Mouse (Mus musculus) liver, embryonic 11.5 days (tissue): ENCODE results near the gene Syt13. TPM values are rescaled to one million over a fixed set of nuclear protein-coding genes. Genes with fewer than 3 reads are reported as not detected.

Experiments
- ATAC-seq: fragments of 200-750 bp; cut with Nextera tagmentation; replicated peaks from 2 replicates; pipeline ENCODE4 v1.8.0; 2017; ENCODE audit warnings: moderate number of reproducible peaks, mild to moderate bottlenecking, moderate TSS enrichment, moderate library complexity; ENCODE audit not compliant: low FRiP score
- DNase-seq: peaks from one replicate; pipeline ENCODE4 v3.0.0-alpha.2; 2017; ENCODE audit warnings: low spot score
- H3K27ac ChIP-seq: fragments of 300-500 bp; sonication (generic); 2 replicates; pipeline ENCODE4 v1.5.1; 2014; ENCODE audit warnings: mild to moderate bottlenecking, low read depth, low read length, control low read depth
- H3K27me3 ChIP-seq: fragments of 300-500 bp; sonication (generic); replicated peaks from 2 replicates; pipeline ENCODE4 v1.6.1; 2014; ENCODE audit warnings: low read length, mixed read lengths; ENCODE audit not compliant: control insufficient read depth, insufficient read depth
- H3K36me3 ChIP-seq: fragments of 300-500 bp; sonication (generic); 2 replicates; pipeline ENCODE4 v1.6.1; 2014; ENCODE audit warnings: mild to moderate bottlenecking, low read length, moderate library complexity, mixed read lengths; ENCODE audit not compliant: control insufficient read depth, insufficient read depth
- H3K4me1 ChIP-seq: fragments of 300-500 bp; sonication (generic); replicated peaks from 2 replicates; pipeline ENCODE4 v1.6.1; 2014; ENCODE audit warnings: low read length, mixed read lengths; ENCODE audit not compliant: control insufficient read depth, insufficient read depth
- H3K4me2 ChIP-seq: fragments of 300-500 bp; sonication (generic); 2 replicates; pipeline ENCODE4 v1.6.1; 2014; ENCODE audit warnings: mild to moderate bottlenecking, control low read depth, moderate library complexity
- H3K4me3 ChIP-seq: fragments of 300-500 bp; sonication (generic); 2 replicates; pipeline ENCODE4 v1.5.1; 2014; ENCODE audit warnings: low read depth, low read length, control low read depth
- H3K9ac ChIP-seq: fragments of 300-500 bp; sonication (generic); 2 replicates; pipeline ENCODE4 v1.6.1; 2014; ENCODE audit warnings: low read depth, low read length, control low read depth
- H3K9me3 ChIP-seq: fragments of 300-500 bp; sonication (generic); 2 replicates; pipeline ENCODE4 v1.6.1; 2016; ENCODE audit warnings: low read length, inconsistent platforms, mixed read lengths; ENCODE audit not compliant: control insufficient read depth
- WGBS: fragments of 180-500 bp; shearing (Covaris S2); extraction: QIAGEN DNeasy Blood & Tissue Kit; methylation state at CpG from one replicate; pipeline ENCODE4 v1.1.7; 2014; 5-methylcytosine and 5-hydroxymethylcytosine counted together
- polyA plus RNA-seq: library from polyadenylated mRNA; unstranded; fragments of >200 nt; fragmentation: Nextera tagmentation; extraction: Ambion mirVana; gene quantifications from 2 replicates; pipeline ENCODE4 v1.2.1, GENCODE M21; 2014

Syt13 gene
- polyA plus RNA-seq, 1 experiment from 2014 or later = 0.71 TPM

- H3K36me3 ChIP-seq = peaks cover 29% of the 10 kb centered on the region
Observed at GRCm38 (mm10) chr2:92975031-92975790, 60.3 kb downstream of the Syt13 start.

GRCm38 (mm10) chr2:92980165-92980564 is 65.3 kb downstream of the Syt13 start:
- no peak overlapping the region for H3K27ac ChIP-seq
- WGBS = 74% methylated on average over 10 of the region's 10 CpGs
- ATAC-seq (no peak), DNase-seq (no peak)
- no peak overlapping the region for H3K9ac ChIP-seq
- peaks cover 36% of the 10 kb centered on the region for H3K4me1 ChIP-seq
- H3K27me3 ChIP-seq = no peaks in the 10 kb centered on the region
- peaks cover 2% of the 10 kb centered on the region; the same call in 1 of the 2 replicates for H3K36me3 ChIP-seq
- H3K4me2 ChIP-seq = peak overlapping the region; percentile 36
- H3K4me3 ChIP-seq = no peak overlapping the region
- H3K9me3 ChIP-seq = no peaks in the 10 kb centered on the region

More at GRCm38 (mm10) chr2:92975031-92975790, 60.3 kb downstream of the Syt13 start:
- 86% methylated on average over 14 of the region's 14 CpGs for WGBS
- no peak for DNase-seq
- peaks cover 6% of the 10 kb centered on the region; the same call in 1 of the 2 replicates for H3K4me1 ChIP-seq
- no peak overlapping the region for H3K9ac ChIP-seq
- ATAC-seq = no peak
- no peaks in the 10 kb centered on the region for H3K27me3 ChIP-seq
- no peak overlapping the region for H3K4me3 ChIP-seq
- H3K27ac ChIP-seq = no peak overlapping the region
- H3K9me3 ChIP-seq = no peaks in the 10 kb centered on the region
- no peak overlapping the region for H3K4me2 ChIP-seq

- H3K4me1 ChIP-seq = peaks cover 56% of the 10 kb centered on the region
- H3K36me3 ChIP-seq = peaks cover 13% of the 10 kb centered on the region; the same call in 1 of the 2 replicates
- H3K27ac ChIP-seq = peak overlapping the region; percentile 83
- H3K4me2 ChIP-seq = peak overlapping the region; percentile 62
- no peak overlapping the region for H3K4me3 ChIP-seq
- no peak overlapping the region for H3K9ac ChIP-seq
- DNase-seq (no peak), ATAC-seq (peak; percentile 46)
- no peaks in the 10 kb centered on the region for H3K27me3 ChIP-seq
- no peaks in the 10 kb centered on the region for H3K9me3 ChIP-seq
- WGBS = 41% methylated on average over 8 of the region's 8 CpGs
Observed at GRCm38 (mm10) chr2:92982591-92983272, 67.8 kb downstream of the Syt13 start.

GRCm38 (mm10) chr2:92983273-92983620 is 68.3 kb downstream of the Syt13 start:
- Histone ChIP-seq H3K9me3 (no peaks in the 10 kb centered on the region), H3K27me3 (no peaks in the 10 kb centered on the region), H3K36me3 (peaks cover 13% of the 10 kb centered on the region; the same call in 1 of the 2 replicates), H3K4me3 (no peak overlapping the region), H3K9ac (no peak overlapping the region), H3K4me1 (peaks cover 59% of the 10 kb centered on the region), H3K27ac (peak overlapping the region; percentile 83), H3K4me2 (peak overlapping the region; percentile 62)
- DNase-seq (peak; percentile 61), ATAC-seq (peak; percentile 93)
- 22% methylated on average over 4 of the region's 4 CpGs for WGBS

DNA sequence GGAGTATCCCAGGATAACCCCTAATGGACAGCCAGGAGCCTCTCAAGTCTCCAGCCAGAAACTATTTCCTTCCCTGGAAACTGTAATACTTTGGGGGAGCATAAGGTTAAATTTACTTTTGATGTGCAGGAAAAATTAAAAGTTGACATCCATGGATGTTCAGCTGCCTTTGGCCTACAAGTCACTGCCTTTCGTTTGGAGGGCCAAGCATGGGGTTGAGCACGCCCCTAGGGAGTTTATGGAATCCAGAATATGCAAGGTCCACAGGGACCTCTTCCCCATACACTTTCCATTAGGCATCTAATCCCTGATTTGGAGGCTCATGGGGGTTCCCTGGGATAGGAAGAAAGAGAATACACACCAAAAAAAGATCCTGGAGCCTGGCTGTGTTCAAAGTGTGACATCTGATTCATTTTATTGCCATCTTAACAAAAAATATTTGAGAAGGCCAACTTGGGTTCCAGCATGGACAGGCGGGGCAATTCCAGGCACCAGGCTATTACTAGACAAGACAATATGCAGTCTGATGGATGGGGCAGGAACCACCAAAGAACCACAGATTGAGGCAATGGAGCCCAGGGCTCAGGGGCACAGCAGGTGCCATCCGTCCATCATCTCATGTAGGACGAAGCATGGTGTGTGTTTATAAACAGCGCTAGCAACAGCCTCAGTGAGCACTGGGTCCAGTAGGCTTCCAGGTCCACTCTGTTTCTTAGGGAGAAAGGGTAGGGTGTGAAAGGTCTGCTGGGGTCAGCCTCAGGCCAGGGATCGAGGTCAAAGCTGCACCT is 69.6 kb downstream of the Syt13 start:
- Histone ChIP-seq H3K4me2 (no peak overlapping the region), H3K27me3 (no peaks in the 10 kb centered on the region), H3K9ac (no peak overlapping the region), H3K27ac (peak overlapping the region; percentile 57), H3K9me3 (no peaks in the 10 kb centered on the region), H3K4me1 (peaks cover 66% of the 10 kb centered on the region), H3K36me3 (peaks cover 13% of the 10 kb centered on the region; the same call in 1 of the 2 replicates), H3K4me3 (no peak overlapping the region)
- no peak for ATAC-seq
- WGBS = 83% methylated on average over 7 of the region's 7 CpGs
- DNase-seq = no peak

DNA sequence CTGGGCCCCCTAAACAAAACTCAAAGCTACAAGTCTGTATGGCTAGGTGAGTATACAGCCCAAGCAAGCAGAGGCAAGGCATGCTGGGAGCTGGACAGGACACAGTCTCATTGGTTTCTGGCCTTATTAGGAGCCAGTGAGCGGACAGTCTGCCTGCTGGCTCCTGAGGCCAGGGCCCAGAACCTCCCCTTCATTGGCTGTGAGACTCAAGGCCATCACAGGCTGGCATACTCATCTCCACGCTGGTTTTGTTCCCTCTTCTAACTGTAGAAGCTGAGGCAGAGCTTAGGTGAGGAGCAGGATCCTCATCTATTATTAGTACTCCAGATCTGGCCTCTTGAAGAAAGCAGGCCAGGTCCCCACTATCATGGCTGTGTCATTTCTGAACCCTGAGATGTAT is 70.3 kb downstream of the Syt13 start:
- ATAC-seq (no peak), DNase-seq (no peak)
- Histone ChIP-seq H3K36me3 (peaks cover 13% of the 10 kb centered on the region; the same call in 1 of the 2 replicates), H3K4me2 (no peak overlapping the region), H3K9me3 (no peaks in the 10 kb centered on the region), H3K4me3 (no peak overlapping the region), H3K27ac (peak overlapping the region; percentile 56; the same call in 1 of the 2 replicates), H3K9ac (0 out of 2 replicates have a peak overlapping the region, but pooled peaks have one; percentile 5), H3K27me3 (no peaks in the 10 kb centered on the region), H3K4me1 (peaks cover 67% of the 10 kb centered on the region)
- 85% methylated on average over 2 of the region's 2 CpGs for WGBS

GRCm38 (mm10) chr2:92985600-92985999 is 70.7 kb downstream of the Syt13 start:
- Histone ChIP-seq H3K4me3 (no peak overlapping the region), H3K27ac (peak overlapping the region; percentile 23; the same call in 1 of the 2 replicates), H3K4me2 (no peak overlapping the region), H3K4me1 (peaks cover 63% of the 10 kb centered on the region), H3K9me3 (no peaks in the 10 kb centered on the region), H3K27me3 (no peaks in the 10 kb centered on the region), H3K9ac (no peak overlapping the region), H3K36me3 (peaks cover 13% of the 10 kb centered on the region; the same call in 1 of the 2 replicates)
- ATAC-seq = no peak
- DNase-seq = no peak
- 40% methylated on average over 7 of the region's 7 CpGs for WGBS

DNA sequence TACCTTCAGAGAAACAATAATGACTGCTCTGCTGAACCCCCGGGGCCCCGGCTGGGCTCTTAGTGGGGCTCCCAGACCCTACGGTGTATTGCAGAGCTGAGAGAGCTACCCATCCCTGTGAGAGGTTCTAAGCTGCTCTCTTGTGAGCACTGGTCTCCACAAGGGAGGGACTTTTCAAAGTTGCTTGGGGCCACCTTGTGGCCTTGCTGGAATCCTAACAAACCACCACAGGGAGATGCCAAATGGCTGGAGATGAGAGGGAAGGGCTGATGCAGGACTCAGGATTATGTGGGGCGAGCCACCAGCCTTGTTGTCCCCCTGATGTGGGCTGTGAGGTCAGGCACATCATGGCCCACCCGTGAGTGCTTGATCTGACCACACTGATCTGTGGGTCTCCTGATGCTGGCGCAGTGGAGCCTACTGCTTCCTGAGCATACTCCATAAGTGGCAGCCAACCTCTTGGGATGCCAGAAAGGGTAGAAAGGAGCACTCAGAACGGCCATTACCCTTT is 72.3 kb downstream of the Syt13 start:
- H3K27ac ChIP-seq = 0 out of 2 replicates have a peak overlapping the region, but pooled peaks have one; percentile 19
- ATAC-seq (no peak), DNase-seq (no peak)
- no peaks in the 10 kb centered on the region for H3K27me3 ChIP-seq
- H3K36me3 ChIP-seq = peaks cover 15% of the 10 kb centered on the region; the same call in 1 of the 2 replicates
- no peak overlapping the region for H3K4me3 ChIP-seq
- WGBS = 84% methylated on average over 7 of the region's 7 CpGs
- no peak overlapping the region; the same call in 1 of the 2 replicates for H3K9ac ChIP-seq
- no peaks in the 10 kb centered on the region for H3K9me3 ChIP-seq
- H3K4me1 ChIP-seq = peaks cover 55% of the 10 kb centered on the region
- H3K4me2 ChIP-seq = no peak overlapping the region
